Mouse (Mus musculus) C2C12 (cell line): ENCODE measurements around the gene Wdr45.

Experiments
- CTCF ChIP-seq: IDR thresholded peaks from one replicate; pipeline ENCODE4 v1.5.1; 2011; ENCODE audit not compliant: control insufficient read depth, insufficient read depth, insufficient read length
- FOSL1 ChIP-seq: IDR thresholded peaks from one replicate; pipeline ENCODE4 v1.8.0; 2011; ENCODE audit warnings: mild to moderate bottlenecking, low read length; ENCODE audit not compliant: poor library complexity, insufficient read depth, severe bottlenecking
- MAX ChIP-seq: IDR thresholded peaks from one replicate; pipeline ENCODE4 v1.6.1; 2011; ENCODE audit warnings: mild to moderate bottlenecking, control low read depth
- MYOD1 ChIP-seq: IDR thresholded peaks from one replicate; pipeline ENCODE4 v1.6.1; 2011; ENCODE audit warnings: low read depth; ENCODE audit not compliant: control insufficient read depth, insufficient read length
- USF1 ChIP-seq: IDR thresholded peaks from one replicate; pipeline ENCODE4 v1.6.1; 2011; ENCODE audit warnings: low read depth, mild to moderate bottlenecking, control low read depth, moderate library complexity

GRCm38 (mm10) chrX:7722282-7722611, 8.1 kb downstream of the Wdr45 start:
- TF ChIP-seq CTCF (no peak), MYOD1 (no peak), FOSL1 (no peak), USF1 (no peak), MAX (no peak)
